Mouse (Mus musculus) stomach, postnatal 0 days (tissue): ENCODE measurements around the gene Rab32.

Experiments used
- CTCF ChIP-seq: IDR thresholded peaks from 2 replicates; pipeline ENCODE4 v1.5.1; 2016; ENCODE audit warnings: antibody characterized with exemption, low read depth, mild to moderate bottlenecking, moderate library complexity
- EP300 ChIP-seq: optimal IDR thresholded peaks from 2 replicates; pipeline ENCODE3; 2016; ENCODE audit warnings: antibody characterized with exemption

GRCm38 (mm10) chr10:10557085-10557484 lies 980 bp downstream of the Rab32 start:
- TF ChIP-seq CTCF, result no peak
- no peak for TF ChIP-seq EP300
